Mouse (Mus musculus): ENCODE results near the gene Psme2b. TPM values are rescaled to one million over a fixed set of nuclear protein-coding genes. Genes with fewer than 3 reads are reported as not detected.
"Not testable (repeated sequence)": the region's sequence is repeated elsewhere in the genome, so short reads cannot be mapped to it uniquely, and the experiment has no call there.

Psme2b gene
- polyA plus RNA-seq, 1 experiment from 2014 or later, result 3.2 TPM

GRCm38 (mm10) chr11:48978240-48978939 is 32.4 kb upstream of the Psme2b start, which contains the start of gene Olfr56:
Olfr56 (plus strand) TSS chr11:48978889.
- WGBS, result no CpG with 5 or more reads among the region's 1 CpGs
- H3K9ac ChIP-seq (ENCODE audit: low read length), result not testable (repeated sequence)

GRCm38 (mm10) chr11:48974686-48975085 is 28.7 kb upstream of the Psme2b start:
- H3K27me3 ChIP-seq (ENCODE audit: control insufficient read depth, insufficient read depth, low read length); H3K36me3 ChIP-seq (ENCODE audit: control insufficient read depth, insufficient read depth, low read length); H3K4me1 ChIP-seq (ENCODE audit: control insufficient read depth, insufficient read depth, low read length); H3K27ac ChIP-seq (ENCODE audit: low read length); H3K4me3 ChIP-seq (replicated peaks; ENCODE audit: low read length); H3K9me3 ChIP-seq (replicated peaks; ENCODE audit: control insufficient read depth, low read length); H3K4me2 ChIP-seq (ENCODE audit: low read depth, low read length); ATAC-seq (ENCODE audit: insufficient read depth, low FRiP score); H3K9ac ChIP-seq (ENCODE audit: low read length): not testable (repeated sequence)
- WGBS, result no CpG with 5 or more reads among the region's 1 CpGs

More at GRCm38 (mm10) chr11:48978240-48978939, 32.4 kb upstream of the Psme2b start, which contains the start of gene Olfr56:
- H3K4me3 ChIP-seq (replicated peaks; ENCODE audit: low read length); H3K9me3 ChIP-seq (replicated peaks; ENCODE audit: control insufficient read depth, low read length); H3K27me3 ChIP-seq (ENCODE audit: control insufficient read depth, insufficient read depth, low read length); ATAC-seq (ENCODE audit: insufficient read depth, low FRiP score); H3K36me3 ChIP-seq (ENCODE audit: control insufficient read depth, insufficient read depth, low read length); H3K4me1 ChIP-seq (ENCODE audit: control insufficient read depth, insufficient read depth, low read length); H3K27ac ChIP-seq (ENCODE audit: low read length); H3K4me2 ChIP-seq (ENCODE audit: low read depth, low read length): not testable (repeated sequence)

- not testable (repeated sequence) for H3K4me2 ChIP-seq (ENCODE audit: low read depth, low read length); H3K4me1 ChIP-seq (ENCODE audit: control insufficient read depth, insufficient read depth, low read length); H3K9me3 ChIP-seq (replicated peaks; ENCODE audit: control insufficient read depth, low read length); H3K4me3 ChIP-seq (replicated peaks; ENCODE audit: low read length); ATAC-seq (ENCODE audit: insufficient read depth, low FRiP score); H3K36me3 ChIP-seq (ENCODE audit: control insufficient read depth, insufficient read depth, low read length); H3K27me3 ChIP-seq (ENCODE audit: control insufficient read depth, insufficient read depth, low read length); H3K27ac ChIP-seq (ENCODE audit: low read length); H3K9ac ChIP-seq (ENCODE audit: low read length)
Measured at GRCm38 (mm10) chr11:48939286-48939685, 6.7 kb downstream of the Psme2b start.

GRCm38 (mm10) chr11:48935291-48935690 is 10.7 kb downstream of the Psme2b start:
- H3K36me3 ChIP-seq (ENCODE audit: control insufficient read depth, insufficient read depth, low read length); H3K27me3 ChIP-seq (ENCODE audit: control insufficient read depth, insufficient read depth, low read length); ATAC-seq (ENCODE audit: insufficient read depth, low FRiP score); H3K9ac ChIP-seq (ENCODE audit: low read length); H3K9me3 ChIP-seq (replicated peaks; ENCODE audit: control insufficient read depth, low read length); H3K4me2 ChIP-seq (ENCODE audit: low read depth, low read length); H3K4me1 ChIP-seq (ENCODE audit: control insufficient read depth, insufficient read depth, low read length); H3K27ac ChIP-seq (ENCODE audit: low read length); H3K4me3 ChIP-seq (replicated peaks; ENCODE audit: low read length): not testable (repeated sequence)
- no CpG with 5 or more reads among the region's 3 CpGs for WGBS

- not testable (repeated sequence) for H3K4me2 ChIP-seq (ENCODE audit: low read depth, low read length); ATAC-seq (ENCODE audit: insufficient read depth, low FRiP score); H3K27me3 ChIP-seq (ENCODE audit: control insufficient read depth, insufficient read depth, low read length); H3K9ac ChIP-seq (ENCODE audit: low read length); H3K4me3 ChIP-seq (replicated peaks; ENCODE audit: low read length); H3K27ac ChIP-seq (ENCODE audit: low read length); H3K4me1 ChIP-seq (ENCODE audit: control insufficient read depth, insufficient read depth, low read length); H3K36me3 ChIP-seq (ENCODE audit: control insufficient read depth, insufficient read depth, low read length); H3K9me3 ChIP-seq (replicated peaks; ENCODE audit: control insufficient read depth, low read length)
- WGBS, result 45% methylated on average over 1 of the region's 1 CpGs
Measured at GRCm38 (mm10) chr11:48933923-48934322, 12.1 kb downstream of the Psme2b start.

- H3K36me3 ChIP-seq (ENCODE audit: control insufficient read depth, insufficient read depth, low read length); H3K9ac ChIP-seq (ENCODE audit: low read length): not testable (repeated sequence)
- WGBS, result 54% methylated on average over 1 of the region's 1 CpGs
Measured at GRCm38 (mm10) chr11:48933422-48933821, 12.6 kb downstream of the Psme2b start.

GRCm38 (mm10) chr11:48928068-48928467 is 17.9 kb downstream of the Psme2b start:
- not testable (repeated sequence) for H3K4me3 ChIP-seq (replicated peaks; ENCODE audit: low read length); H3K9me3 ChIP-seq (replicated peaks; ENCODE audit: control insufficient read depth, low read length); ATAC-seq (ENCODE audit: insufficient read depth, low FRiP score); H3K27me3 ChIP-seq (ENCODE audit: control insufficient read depth, insufficient read depth, low read length); H3K36me3 ChIP-seq (ENCODE audit: control insufficient read depth, insufficient read depth, low read length); H3K4me1 ChIP-seq (ENCODE audit: control insufficient read depth, insufficient read depth, low read length); H3K27ac ChIP-seq (ENCODE audit: low read length); H3K9ac ChIP-seq (ENCODE audit: low read length); H3K4me2 ChIP-seq (ENCODE audit: low read depth, low read length)
- WGBS, result 71% methylated on average over 1 of the region's 1 CpGs

More at GRCm38 (mm10) chr11:48933422-48933821, 12.6 kb downstream of the Psme2b start:
- H3K4me1 ChIP-seq (ENCODE audit: control insufficient read depth, insufficient read depth, low read length); H3K4me3 ChIP-seq (replicated peaks; ENCODE audit: low read length); H3K27ac ChIP-seq (ENCODE audit: low read length); ATAC-seq (ENCODE audit: insufficient read depth, low FRiP score); H3K27me3 ChIP-seq (ENCODE audit: control insufficient read depth, insufficient read depth, low read length); H3K4me2 ChIP-seq (ENCODE audit: low read depth, low read length); H3K9me3 ChIP-seq (replicated peaks; ENCODE audit: control insufficient read depth, low read length): not testable (repeated sequence)

GRCm38 (mm10) chr11:48926437-48926836 is 19.6 kb downstream of the Psme2b start:
- H3K27me3 ChIP-seq (ENCODE audit: control insufficient read depth, insufficient read depth, low read length); H3K9ac ChIP-seq (ENCODE audit: low read length); H3K4me1 ChIP-seq (ENCODE audit: control insufficient read depth, insufficient read depth, low read length); H3K4me2 ChIP-seq (ENCODE audit: low read depth, low read length); H3K9me3 ChIP-seq (replicated peaks; ENCODE audit: control insufficient read depth, low read length); ATAC-seq (ENCODE audit: insufficient read depth, low FRiP score); H3K4me3 ChIP-seq (replicated peaks; ENCODE audit: low read length); H3K36me3 ChIP-seq (ENCODE audit: control insufficient read depth, insufficient read depth, low read length); H3K27ac ChIP-seq (ENCODE audit: low read length): not testable (repeated sequence)

GRCm38 (mm10) chr11:48923818-48924217 is 22.2 kb downstream of the Psme2b start:
- H3K4me1 ChIP-seq (ENCODE audit: control insufficient read depth, insufficient read depth, low read length); H3K9me3 ChIP-seq (replicated peaks; ENCODE audit: control insufficient read depth, low read length); H3K36me3 ChIP-seq (ENCODE audit: control insufficient read depth, insufficient read depth, low read length); ATAC-seq (ENCODE audit: insufficient read depth, low FRiP score); H3K27ac ChIP-seq (ENCODE audit: low read length); H3K9ac ChIP-seq (ENCODE audit: low read length); H3K4me2 ChIP-seq (ENCODE audit: low read depth, low read length); H3K4me3 ChIP-seq (replicated peaks; ENCODE audit: low read length); H3K27me3 ChIP-seq (ENCODE audit: control insufficient read depth, insufficient read depth, low read length): not testable (repeated sequence)
- WGBS, result 74% methylated on average over 5 of the region's 5 CpGs

All from stomach, embryonic 16.5 days (tissue).